Mouse (Mus musculus) cerebellum, adult (tissue): Measurements from ENCODE around the gene Cln3.

Source experiments
- ATAC-seq: cut with Nextera tagmentation; 2 replicates; pipeline ENCODE4 v1.9.2; 2017; ENCODE audit warnings: mild to moderate bottlenecking, moderate library complexity, mixed read lengths; ENCODE audit not compliant: insufficient number of reproducible peaks, low FRiP score, low TSS enrichment

Cln3 gene

DNA sequence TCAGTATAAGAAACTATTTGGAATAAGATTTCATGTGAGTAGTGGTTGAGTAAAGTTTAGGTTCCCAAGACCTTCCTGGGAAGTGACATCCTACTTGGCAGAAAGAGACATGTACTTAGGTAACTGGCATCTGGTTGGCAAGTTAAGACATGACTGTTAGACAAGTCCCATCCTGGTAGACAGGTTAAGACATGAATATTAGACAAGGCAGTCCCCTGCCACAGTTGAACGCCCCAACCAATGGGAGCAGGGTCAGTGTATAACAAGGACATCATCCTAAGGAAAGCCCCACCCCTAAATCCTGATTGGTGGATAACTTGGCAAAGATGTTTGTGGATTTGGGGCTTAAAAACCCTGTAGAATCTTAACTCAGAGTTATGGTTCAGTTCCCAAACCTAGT lies 52.2 kb downstream of the Cln3 start:
- no peak for ATAC-seq

DNA sequence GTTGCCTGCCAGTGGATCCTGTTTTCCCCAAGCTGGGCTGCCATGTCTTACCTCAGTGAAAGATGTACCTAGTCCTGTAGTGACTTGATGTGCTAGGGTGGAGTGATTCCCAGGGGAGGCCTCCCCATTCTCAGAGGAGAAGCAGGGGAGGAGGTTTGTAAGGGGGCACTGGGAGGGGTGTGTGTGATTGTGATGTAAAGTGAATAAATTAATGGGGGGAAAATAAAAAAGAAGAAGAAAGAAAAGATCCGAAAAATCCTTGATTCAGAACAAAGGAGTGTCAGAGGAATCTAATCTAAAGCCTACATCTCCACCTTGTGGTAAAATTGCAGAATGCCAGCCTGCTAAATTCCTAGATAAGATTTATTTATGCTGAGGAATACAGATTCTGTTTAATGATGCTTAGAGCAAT lies 57.4 kb downstream of the Cln3 start:
- ATAC-seq, result no peak; the same call in 1 of the 2 replicates

DNA sequence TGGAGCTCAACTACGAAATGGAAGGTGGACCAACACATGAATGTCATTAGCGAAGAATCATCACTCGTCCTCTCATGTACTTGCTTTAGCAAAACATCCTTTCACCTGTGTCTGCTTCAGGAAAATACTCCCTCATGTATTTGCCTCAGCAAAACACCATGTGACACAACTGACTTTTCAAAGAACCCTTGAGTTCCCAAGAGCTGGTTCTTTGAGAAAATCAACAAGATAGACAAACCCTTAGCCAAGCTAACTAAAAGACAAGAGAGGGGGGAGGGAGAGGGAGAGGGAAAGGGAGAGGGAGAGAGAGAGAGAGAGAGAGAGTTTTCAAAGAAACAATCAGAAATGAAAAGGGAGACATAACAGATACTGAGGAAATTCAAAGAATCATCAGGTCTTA lies 62.3 kb downstream of the Cln3 start:
- no peak for ATAC-seq
